Mouse (Mus musculus) myocyte (in vitro differentiated cells): Measurements from ENCODE around the gene Zswim8.

Experiments
- MAX ChIP-seq: IDR thresholded peaks from one replicate; pipeline ENCODE4 v1.6.1; 2011; ENCODE audit warnings: low read depth, mild to moderate bottlenecking, control low read depth
- MYOD1 ChIP-seq, 3 experiments: IDR thresholded peaks; one replicate each; pipeline ENCODE4 v1.6.1; 2011; ENCODE audit warnings: control low read depth in 2 of 3, low read depth in 2 of 3, mild to moderate bottlenecking in 2 of 3, moderate library complexity in 1 of 3; ENCODE audit not compliant: insufficient read length in 2 of 3, control insufficient read depth in 1 of 3
- POLR2A ChIP-seq: IDR thresholded peaks from one replicate; pipeline ENCODE4 v1.6.1; 2011; ENCODE audit warnings: low read depth, mild to moderate bottlenecking, control low read depth, moderate library complexity; ENCODE audit not compliant: insufficient read length
- REST ChIP-seq: IDR thresholded peaks from one replicate; pipeline ENCODE4 v1.6.1; 2011; ENCODE audit warnings: mild to moderate bottlenecking, control low read depth, moderate library complexity; ENCODE audit not compliant: insufficient read depth, insufficient read length
- TCF12 ChIP-seq: IDR thresholded peaks from one replicate; pipeline ENCODE4 v1.6.1; 2011; ENCODE audit warnings: mild to moderate bottlenecking, control low read depth; ENCODE audit not compliant: poor library complexity, insufficient read depth, severe bottlenecking

DNA sequence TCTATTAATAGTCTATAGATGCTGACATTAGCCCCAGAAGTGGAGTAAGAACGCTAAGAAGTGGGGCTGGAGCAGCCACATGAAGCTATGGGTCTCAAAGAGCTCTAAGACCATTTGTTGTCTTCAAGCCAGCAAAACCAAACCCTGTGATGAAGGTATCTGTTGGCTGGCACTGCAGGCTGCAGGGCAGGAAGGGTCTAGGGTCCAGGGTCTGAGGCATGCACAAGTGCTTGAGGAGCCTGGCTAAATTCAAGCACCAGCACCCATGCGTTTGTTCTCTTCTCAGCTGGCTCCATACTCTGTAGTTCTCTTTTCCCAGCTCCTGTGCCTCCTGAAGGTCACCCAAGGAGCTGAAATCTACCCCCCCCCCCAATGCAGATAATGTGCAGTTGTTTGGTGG lies 27.7 kb downstream of the Zswim8 start:
- TF ChIP-seq POLR2A, result no peak
- no peak for TF ChIP-seq TCF12
- no peak for TF ChIP-seq MAX
- no peak for TF ChIP-seq REST
- no peak for TF ChIP-seq MYOD1 (IDR thresholded peaks at IDR 0.05; ENCODE audit: control insufficient read depth in 1 of 3, insufficient read length in 2 of 3, low read depth in 2 of 3)
